Mouse (Mus musculus) CD4-positive naive resting alpha-beta T cell, adult 76 days (primary cell): Measurements from ENCODE around the gene Lims1. TPM values are rescaled to one million over a fixed set of nuclear protein-coding genes. Genes with fewer than 3 reads are reported as not detected.

Experiments
- total RNA-seq: library from RNA; stranded (reverse); gene quantifications from one replicate; pipeline ENCODE4 v1.2.4, GENCODE M21; 2023

Lims1 gene
- total RNA-seq, result 59.5 TPM

GRCm38 (mm10) chr10:58323028-58323991, at the start of gene Lims1:
Gene Lims1, plus strand, starts transcription at chr10:58323466.

GRCm38 (mm10) chr10:58446384-58447279, 123.4 kb downstream of the Lims1 start, which contains the start of gene Ranbp2:
Gene Ranbp2, plus strand, starts transcription at chr10:58446920.

Other genes starting within 250 kb of the Lims1 start
- not detected for gene AW822073, start 98.5 kb upstream of the Lims1 start, total RNA-seq
- not detected for gene Duxf3, start 90.8 kb upstream of the Lims1 start, total RNA-seq
- gene Gm4981, start 86.8 kb upstream of the Lims1 start, total RNA-seq, result not detected
- gene Gcc2, start 68.0 kb upstream of the Lims1 start, total RNA-seq, result 47.2 TPM
- gene Ranbp2, start 123.5 kb downstream of the Lims1 start, total RNA-seq, result 170 TPM
- 1.7 TPM for gene Ccdc138, start 174.5 kb downstream of the Lims1 start, total RNA-seq